Mouse (Mus musculus): ENCODE data around the gene Gm45716.
"Not testable (repeated sequence)": the region's sequence is repeated elsewhere in the genome, so short reads cannot be mapped to it uniquely, and the experiment has no call there.

The Gm45716 gene

GRCm38 (mm10) chr11:90250189-90250588 lies 62.7 kb downstream of the Gm45716 start:
- DNase-seq (ENCODE audit: low spot score in 2 of 2): no peak

DNA sequence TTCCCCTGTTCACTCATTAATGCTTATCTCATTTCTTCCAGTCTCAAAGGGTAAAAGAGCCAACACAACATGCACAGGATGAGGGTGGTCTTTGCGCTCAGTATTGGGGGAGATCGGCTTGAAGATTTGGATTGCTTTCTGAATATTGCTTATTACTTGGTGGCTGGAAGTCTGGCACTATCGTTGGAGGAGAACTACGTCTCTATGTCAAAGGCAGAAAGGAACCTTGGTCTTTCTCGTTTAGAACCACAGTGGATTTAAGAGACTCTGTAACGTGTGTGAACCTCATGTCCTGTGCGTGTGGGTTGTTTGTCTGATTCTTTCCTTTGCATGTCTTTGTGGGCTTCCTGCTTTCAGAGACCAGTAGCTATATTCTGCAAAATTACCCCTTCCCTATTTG lies 63.2 kb downstream of the Gm45716 start:
- no peak for DNase-seq (ENCODE audit: low spot score in 2 of 2)

DNA sequence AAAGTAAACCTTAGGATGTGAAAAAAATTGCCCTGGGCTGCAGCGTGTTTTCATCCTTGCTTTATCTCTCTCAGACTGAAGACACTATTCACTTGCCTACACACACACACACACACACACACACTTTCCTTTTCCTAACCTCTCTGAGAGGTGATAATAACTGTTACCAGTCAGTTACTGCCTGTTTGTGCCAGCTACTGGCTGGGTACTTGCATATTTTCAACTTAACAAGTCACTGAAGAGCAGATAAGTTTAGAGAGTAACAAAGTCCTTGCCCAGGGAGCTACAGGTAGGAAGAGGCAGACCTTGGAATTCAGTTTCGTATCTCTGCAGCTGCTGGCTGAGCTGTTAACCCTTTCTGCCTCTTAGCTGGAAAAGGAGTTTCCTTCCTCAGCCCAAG lies 64.4 kb downstream of the Gm45716 start:
- DNase-seq (ENCODE audit: low spot score in 2 of 2): no peak

GRCm38 (mm10) chr11:90252366-90252765 lies 64.9 kb downstream of the Gm45716 start:
- no peak for DNase-seq (ENCODE audit: low spot score in 2 of 2)

DNA sequence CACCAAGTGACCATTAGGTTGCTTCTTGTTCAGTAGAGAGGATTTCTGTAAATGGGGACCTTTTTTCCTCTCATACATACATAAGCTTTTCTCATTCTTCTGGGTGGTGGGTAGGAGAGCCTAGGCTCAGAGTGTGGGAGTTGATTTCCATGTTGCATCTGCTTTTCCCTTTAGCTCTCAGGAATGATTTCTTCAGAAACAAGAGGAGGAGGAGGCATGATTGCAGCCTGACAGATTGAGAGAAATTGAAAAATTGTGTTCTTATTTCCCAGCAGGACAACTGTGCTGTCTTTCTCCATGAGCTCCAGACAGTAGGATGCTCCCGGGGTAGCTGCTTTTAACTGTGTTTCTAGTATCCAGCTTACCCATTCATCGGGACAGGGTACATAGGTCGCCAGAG lies 67.1 kb downstream of the Gm45716 start:
- DNase-seq (ENCODE audit: low spot score in 2 of 2): no peak

DNA sequence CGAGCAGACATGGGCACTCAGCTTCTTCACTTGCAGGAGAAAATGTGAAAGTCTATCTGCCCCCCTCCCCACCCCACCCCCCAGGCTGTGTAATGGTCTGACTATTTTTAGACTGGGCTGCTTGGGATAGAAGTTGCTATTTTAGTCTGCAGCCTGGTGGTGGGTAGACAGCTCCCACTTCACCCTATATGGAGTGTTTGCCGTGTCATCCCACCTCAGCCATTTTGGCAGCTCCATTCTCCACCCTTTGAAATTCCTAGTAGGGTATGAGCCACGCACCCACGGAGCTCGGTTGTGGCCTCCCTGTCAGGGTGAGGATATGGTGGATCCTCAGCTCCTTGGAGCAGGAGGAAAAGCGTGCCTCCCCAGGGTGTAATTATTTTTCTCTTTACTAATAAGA lies 68.2 kb downstream of the Gm45716 start:
- DNase-seq (ENCODE audit: low spot score in 2 of 2): peak in 1 of 2 experiments; percentile 32

DNA sequence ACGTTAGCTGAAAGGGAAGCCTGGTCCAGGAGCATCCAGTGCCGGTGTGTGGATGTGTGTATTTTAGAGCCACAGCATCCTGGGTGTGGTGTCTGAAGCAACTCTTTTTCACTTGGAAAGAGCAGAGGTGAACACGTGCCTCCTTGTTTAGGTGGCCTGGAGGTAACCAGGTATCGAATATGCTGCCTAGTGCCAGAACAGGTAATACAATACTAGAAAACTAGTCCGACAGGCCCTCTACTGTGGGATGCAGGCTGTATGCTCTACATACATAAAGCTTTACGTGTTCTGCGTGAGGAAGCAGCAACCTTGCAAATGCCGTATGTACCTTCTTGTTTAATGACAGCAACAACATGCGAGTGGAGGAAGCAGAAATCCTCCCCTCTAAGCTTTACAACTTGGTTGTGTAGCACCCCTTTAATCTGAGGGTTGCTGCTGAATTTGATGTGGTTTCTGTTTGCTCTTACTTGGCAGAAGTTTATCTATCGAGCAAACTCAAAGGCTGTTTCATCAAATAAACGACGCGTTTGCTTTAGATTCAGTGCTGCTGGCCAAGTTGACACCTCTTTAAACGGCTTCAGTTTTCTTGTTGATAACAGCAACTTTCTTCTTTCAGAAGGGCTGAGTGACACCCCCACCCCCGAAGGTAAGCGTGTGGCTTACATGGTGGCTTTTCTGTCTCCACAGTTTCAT lies 69.5 kb downstream of the Gm45716 start:
- no peak for DNase-seq (ENCODE audit: low spot score in 2 of 2)

DNA sequence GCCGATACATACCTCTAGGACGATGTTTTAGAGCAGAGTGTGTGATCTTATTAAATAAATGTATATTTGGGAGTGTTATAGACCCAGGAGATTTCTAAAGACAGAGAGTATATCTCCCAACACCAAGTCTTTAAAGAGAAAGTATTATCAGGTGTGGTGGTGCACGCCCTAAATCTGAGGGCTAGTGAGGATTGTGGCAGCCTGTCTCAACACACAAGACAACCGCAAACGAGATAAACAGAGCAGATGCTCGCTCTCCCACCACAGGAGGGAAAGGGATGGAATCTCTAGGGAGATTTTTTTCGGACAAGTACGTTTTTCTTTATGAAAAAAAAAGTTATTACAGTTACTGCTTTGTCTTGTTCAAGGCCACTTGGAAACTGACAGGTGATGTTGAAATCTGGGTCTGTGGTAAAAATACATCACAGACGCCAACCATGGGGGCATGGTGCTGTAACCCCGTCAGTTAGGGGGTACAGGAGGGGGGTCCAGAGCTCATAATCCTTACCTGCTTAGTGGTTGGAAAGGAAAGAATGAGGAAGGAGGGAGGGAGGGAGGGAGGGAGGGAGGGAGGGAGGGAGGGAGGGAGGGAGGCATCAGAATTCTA lies 70.9 kb downstream of the Gm45716 start:
- DNase-seq (ENCODE audit: low spot score in 2 of 2): no peak

- no peak for DNase-seq (ENCODE audit: low spot score in 2 of 2)
Measured at GRCm38 (mm10) chr11:90259071-90259470, 71.6 kb downstream of the Gm45716 start.

DNA sequence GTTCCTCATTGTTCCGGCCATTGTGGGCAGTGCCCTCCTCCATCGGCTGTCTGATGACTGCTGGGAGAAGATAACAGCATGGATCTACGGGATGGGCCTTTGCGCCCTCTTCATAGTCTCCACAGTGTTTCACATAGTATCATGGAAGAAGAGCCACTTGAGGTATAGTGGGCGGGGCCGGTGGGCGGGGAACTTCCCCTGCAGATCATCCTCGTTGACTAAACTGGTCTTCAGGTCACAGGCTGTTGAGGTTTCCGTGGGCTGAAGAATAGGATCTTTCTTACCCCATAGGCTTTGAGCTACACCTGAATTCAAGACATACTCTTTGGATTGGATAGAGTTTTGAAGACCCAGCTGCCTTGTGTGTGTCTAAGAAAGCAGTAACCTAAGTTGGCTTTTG lies 72.3 kb downstream of the Gm45716 start:
- DNase-seq (ENCODE audit: low spot score in 2 of 2): no peak

GRCm38 (mm10) chr11:90264180-90264579 lies 76.7 kb downstream of the Gm45716 start:
- DNase-seq (ENCODE audit: low spot score in 2 of 2): no peak

- no peak for DNase-seq (ENCODE audit: low spot score in 2 of 2)
Measured at GRCm38 (mm10) chr11:90265581-90265980, 78.1 kb downstream of the Gm45716 start.

GRCm38 (mm10) chr11:90268934-90269333 lies 81.5 kb downstream of the Gm45716 start:
- DNase-seq (ENCODE audit: low spot score in 2 of 2): no peak

GRCm38 (mm10) chr11:90269398-90270123 lies 82.1 kb downstream of the Gm45716 start:
- no peak for DNase-seq (ENCODE audit: low spot score in 2 of 2)

DNA sequence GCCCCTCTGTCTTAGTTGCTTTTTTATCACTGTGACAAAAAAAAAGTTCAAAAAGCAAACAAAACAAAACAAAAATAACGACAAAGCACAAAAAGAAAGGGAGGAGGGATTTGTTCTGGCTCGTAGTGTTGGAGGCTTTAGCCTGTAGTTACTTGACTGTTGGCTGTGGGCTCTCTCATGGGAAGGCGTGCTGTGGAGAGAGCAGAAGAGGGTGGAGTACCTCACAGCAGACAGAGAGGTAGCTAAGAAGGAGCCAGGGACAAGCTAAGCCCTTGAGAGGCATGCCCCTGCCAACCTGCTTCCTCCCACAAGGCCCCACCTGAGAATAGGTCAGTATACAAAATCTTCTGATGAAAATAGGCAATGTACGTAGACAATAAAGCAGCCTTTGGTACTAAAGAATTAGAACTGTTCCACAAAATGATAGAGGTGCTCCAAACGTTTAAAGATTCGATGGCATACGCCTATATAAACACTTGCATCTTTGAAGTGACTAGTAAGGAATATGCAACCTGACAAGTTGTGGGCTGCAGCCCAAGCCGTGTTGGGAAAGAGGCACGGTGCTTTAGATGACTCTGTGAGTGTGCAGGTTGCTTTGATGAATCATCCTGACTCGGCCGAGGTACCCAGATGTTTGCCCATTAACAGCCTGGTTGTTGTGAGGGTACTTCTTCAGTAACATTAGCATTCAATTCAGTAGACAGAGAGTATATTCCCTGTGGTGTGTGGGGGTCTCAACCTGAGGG lies 82.8 kb downstream of the Gm45716 start:
- no peak for DNase-seq (ENCODE audit: low spot score in 2 of 2)

DNA sequence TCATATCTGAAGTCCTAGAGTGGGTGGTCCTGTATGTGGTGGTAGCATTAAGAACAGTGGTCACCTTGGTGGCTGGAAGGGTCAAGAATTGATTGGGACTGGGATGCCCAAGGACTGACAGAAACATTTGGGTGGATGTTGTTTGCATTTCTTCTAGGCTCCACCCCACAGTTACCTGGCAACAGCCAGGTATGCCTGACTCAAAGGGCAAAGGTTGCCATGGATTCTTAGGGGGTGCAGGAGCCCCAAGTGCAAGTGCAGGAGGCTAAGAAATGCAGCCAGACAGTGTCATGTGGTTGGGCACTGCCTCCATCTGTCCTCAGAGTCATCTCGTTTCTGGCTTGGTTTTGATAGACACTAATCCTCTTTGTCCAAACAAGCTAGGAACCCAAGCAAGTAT lies 86.7 kb downstream of the Gm45716 start:
- DNase-seq (ENCODE audit: low spot score in 2 of 2): no peak

DNA sequence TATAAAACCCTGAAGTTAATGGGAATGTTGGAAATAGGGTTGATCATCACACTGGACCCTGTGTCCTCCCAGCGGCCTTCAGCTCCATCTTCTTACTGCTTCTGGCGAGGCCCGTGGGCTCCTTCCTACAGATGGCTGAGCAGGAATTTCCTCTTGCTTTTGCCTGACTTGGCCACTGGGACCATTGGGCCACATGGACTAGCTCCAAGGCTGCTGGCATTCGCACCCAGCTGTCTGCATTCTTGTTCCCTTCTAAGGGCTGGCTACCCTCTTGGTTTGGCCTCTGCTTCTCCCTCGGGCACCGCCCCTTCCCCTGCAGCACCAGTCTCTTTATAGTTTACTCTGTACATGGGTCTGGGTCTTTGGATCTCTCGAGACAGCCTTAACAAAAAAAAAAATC lies 88.2 kb downstream of the Gm45716 start:
- DNase-seq (ENCODE audit: low spot score in 2 of 2): no peak

GRCm38 (mm10) chr11:90276150-90276549 lies 88.7 kb downstream of the Gm45716 start:
- DNase-seq (ENCODE audit: low spot score in 2 of 2): no peak

DNA sequence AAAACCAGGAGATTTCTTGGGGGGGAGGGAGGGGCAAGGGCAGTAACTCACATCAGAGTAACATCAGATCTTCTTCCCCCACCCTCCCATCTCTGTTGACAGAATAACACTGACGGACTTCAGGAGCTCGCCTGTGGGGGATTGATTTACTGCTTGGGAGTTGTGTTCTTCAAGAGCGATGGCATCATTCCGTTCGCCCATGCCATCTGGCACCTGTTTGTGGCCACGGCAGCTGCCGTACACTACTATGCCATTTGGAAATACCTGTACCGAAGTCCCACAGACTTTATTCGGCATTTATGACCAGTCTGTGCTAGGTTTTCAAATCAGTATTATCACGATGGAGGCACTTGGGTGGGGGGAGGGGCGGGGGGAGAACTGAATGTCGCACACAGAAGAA lies 89.1 kb downstream of the Gm45716 start:
- no peak for DNase-seq (ENCODE audit: low spot score in 2 of 2)

DNA sequence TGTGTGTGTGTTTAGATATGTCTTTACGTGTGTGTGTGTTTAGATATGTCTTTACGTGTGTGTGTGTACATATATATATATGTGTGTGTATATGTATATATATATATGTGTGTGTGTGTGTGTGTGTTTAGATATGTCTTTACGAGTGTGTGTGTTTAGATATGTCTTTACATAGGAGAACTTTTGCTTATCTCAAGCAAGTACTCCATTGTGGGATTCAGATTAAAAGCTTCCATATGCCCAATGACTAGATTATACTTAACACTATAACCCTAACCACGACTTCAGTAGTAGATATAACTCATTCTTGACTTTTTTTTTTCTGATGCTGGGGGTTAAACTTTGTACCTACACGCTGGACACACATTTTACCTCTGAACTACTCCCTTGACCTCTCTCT lies 92.6 kb downstream of the Gm45716 start:
- DNase-seq (ENCODE audit: low spot score in 2 of 2): no peak

DNA sequence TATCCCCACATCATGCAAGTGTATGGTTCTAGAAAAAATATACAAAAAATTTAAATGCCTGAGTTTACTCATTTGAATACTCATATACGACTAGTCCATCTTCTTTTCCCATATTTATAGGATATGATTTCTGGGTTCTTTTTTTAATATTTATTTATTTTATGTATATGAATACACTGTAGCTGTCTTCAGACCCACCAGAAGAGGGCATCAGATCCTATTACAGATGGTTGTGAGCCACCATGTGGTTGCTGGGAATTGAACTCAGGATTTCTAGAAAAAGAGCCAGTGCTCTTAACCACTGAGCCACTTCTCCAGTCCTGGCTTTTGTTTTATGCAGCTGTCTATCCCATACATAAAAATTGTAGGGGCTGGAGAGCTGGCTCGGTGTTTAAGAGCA lies 94.5 kb downstream of the Gm45716 start:
- not testable (repeated sequence) for DNase-seq (ENCODE audit: low spot score in 2 of 2)

GRCm38 (mm10) chr11:90283159-90283558 lies 95.7 kb downstream of the Gm45716 start:
- no peak for DNase-seq (ENCODE audit: low spot score in 2 of 2)

All from frontal cortex, postnatal 14 days (tissue).